ENCODE assay signal across 16 mouse cellular contexts in the genomic region with DNA sequence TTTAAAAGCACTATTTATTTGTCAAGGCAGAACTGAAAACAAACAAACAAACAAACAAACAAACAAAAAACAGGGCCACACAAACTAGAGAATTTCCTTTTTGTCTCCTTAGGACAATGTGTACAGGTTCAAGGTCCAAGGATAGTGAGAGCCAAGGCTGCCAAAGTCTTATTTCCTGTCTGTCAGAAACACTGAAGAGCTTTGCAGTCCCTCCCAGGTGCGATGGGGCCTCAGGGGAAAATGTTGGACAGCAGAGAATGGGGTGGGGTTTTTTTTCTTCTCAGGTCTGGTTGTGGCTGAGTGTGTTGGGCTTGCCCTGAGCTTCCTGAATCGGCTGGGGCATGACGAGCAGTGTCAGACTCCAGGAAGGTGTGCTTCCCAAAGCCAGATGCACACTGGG. TPM values are rescaled to one million over a fixed set of nuclear protein-coding genes. Genes with fewer than 3 reads are reported as not detected.
"Had no signal": no experiment of that assay in that cellular context is flagged by ENCODE, and none has a peak within 500 bp of the region (broad histone marks: within the 10 kb centered on the region; RNA-seq: fewer than 3 reads in every experiment).

No protein-coding gene starts in this region.

- H3K9ac ChIP-seq: liver, embryonic 13.5 days had no signal

- ATAC-seq: inflammation-experienced regulatory T-cells, adult 6 months had no signal

- H3K4me2 ChIP-seq: liver, embryonic 13.5 days had no signal

- H3K4me1 ChIP-seq: liver, embryonic 13.5 days had no signal

- H3K27ac ChIP-seq: left cerebral cortex, adult 2 months; liver, embryonic 13.5 days; macrophage; stomach, postnatal 0 days had no signal

- H3K4me3 ChIP-seq: left cerebral cortex, adult 2 months; liver, embryonic 13.5 days had no signal

- DNase-seq: kidney, adult 8-10 months; kidney, postnatal 14 days; layer of hippocampus, postnatal 36 days; liver, embryonic 13.5 days; lung, adult 2 months; midbrain, embryonic 14.5 days; right cerebral cortex, adult 18-20 months; right cerebral cortex, postnatal 14 days; right cerebral cortex, postnatal 4 days; thymus, adult 2 months; thymus, postnatal 14 days; thymus, postnatal 4 days had no signal

- H3K36me3 ChIP-seq: liver, embryonic 13.5 days had no signal

- H3K9me3 ChIP-seq: liver, embryonic 13.5 days had no signal

- H3K27me3 ChIP-seq: liver, embryonic 13.5 days had no signal

RNA-seq across cellular contexts. Expression of a gene that starts 53.1 kb away (rescaled TPM):
- polyA plus RNA-seq: macrophage had no signal
